Mouse (Mus musculus): ENCODE measurements around the gene P2ry6. TPM values are rescaled to one million over a fixed set of nuclear protein-coding genes. Genes with fewer than 3 reads are reported as not detected.

P2ry6 gene
- total RNA-seq, 2 experiments from 2014 or later = 3.3 to 3.8 TPM

GRCm38 (mm10) chr7:100950031-100950430, 24.4 kb downstream of the P2ry6 start:
- DNase-seq (ENCODE audit: low spot score in 2 of 2) = no peak
- intact Hi-C loops (cut with DNase I) = no loop called here

DNA sequence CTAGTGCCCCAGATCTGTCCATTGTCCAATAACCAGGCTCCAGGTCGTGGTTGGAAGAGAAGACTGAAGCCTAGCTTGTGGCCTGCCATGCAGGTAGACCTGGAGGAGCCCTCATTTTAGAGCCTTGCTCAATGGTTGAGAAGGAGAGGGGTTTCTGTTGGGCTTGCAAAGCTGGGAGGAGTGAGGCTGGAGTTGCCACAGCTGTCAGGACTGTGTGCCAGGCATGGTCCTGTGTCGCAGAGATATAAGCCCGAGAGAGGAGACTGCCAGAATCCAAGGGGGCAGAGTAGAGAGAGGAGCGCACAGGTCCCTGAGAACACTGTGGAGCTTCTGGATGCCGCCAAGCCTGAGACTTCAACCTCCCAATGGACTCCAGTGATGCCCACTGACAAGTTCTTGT, 29.7 kb downstream of the P2ry6 start:
- DNase-seq (ENCODE audit: low spot score in 2 of 2) = no peak
- intact Hi-C loops (cut with DNase I) = loop anchor here (2.0 kb wide), 1 partner anchor 106 kb away; no protein-coding TSS in a partner anchor

DNA sequence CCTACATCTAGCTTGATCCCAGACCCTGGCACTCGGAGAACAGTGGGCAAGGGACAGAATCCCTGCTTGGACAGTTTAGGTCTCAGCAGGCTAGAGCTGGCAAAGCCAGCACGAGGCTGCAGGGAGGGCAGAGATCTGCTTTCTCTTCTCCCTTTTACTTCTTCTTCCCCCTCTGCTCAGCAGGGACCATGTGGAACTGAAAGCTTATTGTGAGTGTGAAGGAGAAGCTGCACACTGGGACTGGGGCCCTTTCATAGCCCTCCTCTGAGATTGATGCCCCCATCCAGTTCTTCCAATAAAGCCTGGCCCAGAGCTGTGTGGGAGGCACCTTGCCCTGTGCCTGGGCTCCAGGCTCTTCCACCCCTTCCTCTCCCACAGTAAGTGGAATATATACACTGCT, 30.1 kb downstream of the P2ry6 start:
- no peak for DNase-seq (ENCODE audit: low spot score in 2 of 2)
- intact Hi-C loops (cut with DNase I) = loop anchor here (2.0 kb wide), 1 partner anchor 106 kb away; no protein-coding TSS in a partner anchor

DNA sequence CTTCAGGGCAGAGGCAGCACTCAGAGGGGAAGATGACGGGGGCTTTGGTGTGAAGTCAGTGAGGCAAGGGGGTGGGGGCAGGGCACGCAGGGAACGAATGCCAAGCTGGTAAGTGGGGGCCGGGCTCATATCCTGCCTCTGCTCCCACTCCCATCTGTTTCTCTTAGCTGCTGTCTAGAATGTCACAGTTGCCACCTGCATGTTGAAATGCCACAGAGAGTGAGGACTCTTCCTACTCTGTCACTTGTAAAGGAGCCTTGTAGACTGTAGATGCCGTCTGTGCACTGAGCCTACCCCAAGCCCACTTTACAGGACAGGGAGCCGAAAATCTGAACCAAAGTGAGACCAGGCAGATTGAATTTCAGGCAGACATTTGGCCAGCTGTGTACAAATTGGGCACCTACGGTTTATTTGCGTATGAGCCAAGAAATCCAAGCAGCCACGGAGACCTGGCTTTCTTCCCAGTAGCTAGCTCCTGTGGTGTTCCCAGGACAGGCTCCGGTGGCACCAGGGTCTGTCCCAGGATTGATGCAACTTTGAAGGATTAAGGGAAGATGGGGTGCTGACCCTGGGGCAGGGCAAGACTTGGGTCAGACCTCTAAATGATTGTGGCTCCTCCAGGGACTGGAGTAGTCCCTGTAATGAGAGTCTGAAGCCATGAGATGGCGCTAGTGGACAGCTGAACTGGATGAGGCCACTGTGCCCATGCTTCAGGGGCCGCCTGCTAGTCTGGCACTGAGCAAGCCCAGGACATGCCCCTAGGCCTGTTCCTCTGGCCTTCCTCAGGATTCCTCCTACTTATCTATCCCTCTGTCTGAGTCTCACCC, 31.4 kb downstream of the P2ry6 start:
- peak in 1 of 2 experiments; percentile 49 for DNase-seq (ENCODE audit: low spot score in 2 of 2)
- intact Hi-C loops (cut with DNase I) = no loop called here

DNA sequence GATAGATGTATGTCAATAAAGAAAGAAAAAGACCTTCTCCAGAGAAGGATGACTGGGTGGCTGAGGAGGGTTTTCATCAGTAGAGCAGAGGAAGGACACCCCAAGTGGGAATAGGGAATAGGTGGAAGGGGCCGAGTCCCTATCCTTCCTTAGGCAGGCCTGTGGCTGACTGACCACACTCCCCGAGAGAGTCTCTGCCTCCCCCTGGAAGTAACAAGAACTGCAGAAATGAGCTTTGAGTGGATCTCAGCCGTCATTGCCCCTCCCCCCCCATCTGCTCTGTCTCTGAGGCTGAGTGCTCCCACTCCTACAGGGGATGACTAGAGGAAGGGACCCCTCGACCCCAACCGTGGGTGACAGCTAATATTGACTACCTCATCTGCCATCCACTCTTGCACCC, 33.3 kb downstream of the P2ry6 start:
- DNase-seq (ENCODE audit: low spot score in 2 of 2) = no peak
- intact Hi-C loops (cut with DNase I) = no loop called here

DNA sequence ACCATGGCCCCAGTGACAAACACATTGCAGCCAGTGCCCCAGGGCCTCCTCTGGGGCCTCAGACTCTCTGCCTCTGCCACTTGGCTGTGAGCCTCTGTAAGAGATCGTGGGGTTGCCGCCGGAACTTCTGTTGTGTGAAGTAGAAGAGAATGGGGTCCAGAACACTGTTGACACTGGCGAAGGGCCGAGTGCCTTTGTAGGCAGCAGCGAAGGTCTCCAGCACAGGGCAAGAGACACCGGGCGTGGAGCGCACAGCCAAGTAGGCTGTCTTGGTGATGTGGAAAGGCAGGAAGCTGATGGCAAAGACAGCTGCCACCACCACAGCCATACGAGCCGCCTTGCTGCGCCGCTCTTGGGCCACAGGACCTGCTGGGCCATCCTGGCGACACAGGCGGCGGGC, 36.3 kb downstream of the P2ry6 start:
- intact Hi-C loops (cut with DNase I) = no loop called here

DNA sequence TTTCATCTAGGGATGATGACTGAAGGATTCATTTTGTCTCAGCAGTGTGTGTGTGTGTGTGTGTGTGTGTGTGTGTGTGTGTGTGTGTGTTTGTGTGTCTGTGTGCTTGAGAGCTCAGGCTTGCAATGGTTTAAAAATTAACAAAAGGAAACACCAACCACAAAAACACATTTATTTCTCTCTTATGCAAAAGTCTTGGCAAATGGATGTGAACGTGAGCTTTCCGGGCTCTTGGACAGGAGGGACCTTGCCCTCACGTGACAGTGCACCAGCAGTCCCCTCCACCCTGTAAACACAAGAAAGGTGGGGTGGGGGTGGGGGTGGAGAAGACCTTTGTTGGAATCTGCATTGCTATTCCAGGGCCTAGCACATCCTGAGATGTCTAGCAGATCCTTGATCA, 37.0 kb downstream of the P2ry6 start:
- intact Hi-C loops (cut with DNase I) = no loop called here
- DNase-seq (ENCODE audit: low spot score in 2 of 2) = no peak

More for the DNA sequence above, 36.3 kb downstream of the P2ry6 start:
- no peak for DNase-seq (ENCODE audit: low spot score in 2 of 2)

DNA sequence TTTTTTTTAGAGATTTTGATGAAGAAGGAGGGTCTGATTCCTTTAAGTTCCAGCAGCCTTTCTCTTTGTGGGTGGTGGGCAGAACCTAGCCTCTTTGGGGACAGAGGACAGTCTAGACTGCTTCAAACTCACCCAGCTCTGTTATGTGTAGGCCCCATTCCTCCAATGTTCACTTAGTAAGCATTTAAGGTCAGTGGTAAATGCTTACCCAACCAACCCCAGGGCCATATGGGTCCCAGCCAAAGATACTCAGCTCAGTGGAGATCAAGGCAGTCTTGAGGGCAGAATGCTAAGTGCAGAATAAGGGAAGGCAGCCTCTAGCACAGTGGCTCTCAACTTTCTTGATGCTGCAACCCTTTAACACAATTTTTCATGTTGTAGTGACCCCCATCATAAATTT, 40.9 kb downstream of the P2ry6 start:
- no peak for DNase-seq (ENCODE audit: low spot score in 2 of 2)
- intact Hi-C loops (cut with DNase I) = no loop called here

DNA sequence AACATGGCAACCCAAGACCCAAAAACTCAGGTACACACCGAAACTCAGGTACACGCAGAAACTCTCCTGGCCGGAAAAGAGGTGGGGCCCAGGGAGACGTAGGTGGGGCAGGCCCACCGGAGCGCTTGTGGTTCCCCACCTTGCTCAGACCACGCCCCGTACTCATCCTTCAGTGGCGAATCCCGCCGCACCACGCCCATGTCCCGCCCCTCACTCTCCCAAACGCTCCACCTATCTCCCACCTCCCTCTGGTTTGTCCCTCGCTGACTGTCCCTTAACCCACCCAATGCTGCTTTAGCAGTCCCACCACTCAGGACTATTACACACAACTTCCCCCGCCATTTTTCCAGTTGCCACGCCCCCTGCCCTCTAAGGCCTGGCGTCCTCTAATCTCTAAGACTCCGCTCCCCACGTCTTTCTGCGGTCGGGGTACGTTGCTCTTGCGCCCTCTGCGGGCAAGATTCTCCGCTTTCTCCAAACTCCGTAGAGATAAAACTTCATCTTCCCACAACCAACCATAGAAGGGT, 41.9 kb downstream of the P2ry6 start:
- peak; percentile 58 to 72 for DNase-seq (ENCODE audit: low spot score in 2 of 2)
- intact Hi-C loops (cut with DNase I) = loop anchor here (1.0 kb wide), 1 partner anchor 25 kb away; no protein-coding TSS in a partner anchor

- intact Hi-C loops (cut with DNase I) = loop anchor here (1.0 kb wide), 1 partner anchor 25 kb away; no protein-coding TSS in a partner anchor
Measured at GRCm38 (mm10) chr7:100931926-100932480, 42.4 kb downstream of the P2ry6 start, which contains the start of gene Arhgef17. Gene Arhgef17, minus strand, starts transcription at chr7:100932107.

GRCm38 (mm10) chr7:100931316-100931925, 43.0 kb downstream of the P2ry6 start:
- DNase-seq (ENCODE audit: low spot score in 2 of 2) = no peak
- intact Hi-C loops (cut with DNase I) = no loop called here

More at GRCm38 (mm10) chr7:100931926-100932480, 42.4 kb downstream of the P2ry6 start, which contains the start of gene Arhgef17:
- DNase-seq (ENCODE audit: low spot score in 2 of 2) = no peak

- intact Hi-C loops (cut with DNase I) = no loop called here
- no peak for DNase-seq (ENCODE audit: low spot score in 2 of 2)
Measured at GRCm38 (mm10) chr7:100930619-100931315, 43.7 kb downstream of the P2ry6 start.

DNA sequence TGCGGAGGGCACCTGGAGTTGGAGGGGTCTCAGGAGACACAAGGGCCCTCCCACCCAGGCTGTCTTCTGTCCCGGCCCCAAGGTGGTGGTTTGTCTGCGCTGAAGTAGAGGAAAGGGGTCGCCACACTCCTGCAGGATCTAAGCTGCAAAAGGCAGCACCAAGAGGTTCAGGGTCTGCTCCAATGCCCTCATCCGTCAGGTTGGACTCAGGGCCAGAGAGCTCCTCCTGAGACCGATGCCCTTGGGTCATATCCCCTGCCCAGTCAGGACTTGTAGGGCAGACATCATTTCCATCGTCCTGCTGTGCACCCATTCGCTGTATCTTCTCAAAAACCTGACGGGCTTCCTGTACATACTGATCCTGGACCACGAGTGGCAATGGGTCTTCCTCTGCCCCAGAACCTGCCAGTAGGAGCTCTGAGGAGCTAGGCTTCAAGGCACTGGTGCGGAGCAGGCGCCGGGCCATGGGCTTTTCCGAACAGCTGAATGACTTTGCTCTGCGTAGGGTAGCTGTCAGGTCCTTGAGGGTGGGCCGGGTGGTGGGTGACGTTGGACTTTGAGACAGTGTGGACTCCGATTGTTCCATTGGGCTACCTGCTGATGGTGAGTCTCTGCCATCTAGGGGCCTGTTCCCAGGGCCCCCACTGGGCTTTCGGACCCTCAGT, 44.7 kb downstream of the P2ry6 start:
- intact Hi-C loops (cut with DNase I) = no loop called here
- no peak for DNase-seq (ENCODE audit: low spot score in 2 of 2)

DNA sequence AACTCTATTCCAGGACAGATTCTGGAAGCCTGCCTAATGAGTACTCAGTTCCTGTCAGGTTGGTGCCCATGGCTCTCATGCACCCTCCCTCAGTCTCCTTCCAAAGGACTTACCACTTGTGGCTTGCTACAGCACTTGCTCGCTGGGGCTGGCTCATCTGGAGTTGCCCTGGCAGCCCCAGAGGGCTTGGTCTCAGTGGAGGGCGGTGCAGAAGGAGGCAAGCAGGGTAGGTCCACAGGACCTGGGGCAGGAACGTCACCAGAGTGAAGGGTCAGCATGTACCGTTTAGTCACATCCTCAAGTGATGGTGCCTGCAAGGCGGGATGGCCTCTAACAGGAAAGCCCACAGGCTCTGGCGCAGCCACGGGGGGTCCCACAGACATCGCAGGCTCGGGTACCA, 46.0 kb downstream of the P2ry6 start:
- DNase-seq (ENCODE audit: low spot score in 2 of 2) = no peak
- intact Hi-C loops (cut with DNase I) = no loop called here

- no peak for DNase-seq (ENCODE audit: low spot score in 2 of 2)
- intact Hi-C loops (cut with DNase I) = no loop called here
Measured at GRCm38 (mm10) chr7:100927287-100928000, 47.0 kb downstream of the P2ry6 start.

DNA sequence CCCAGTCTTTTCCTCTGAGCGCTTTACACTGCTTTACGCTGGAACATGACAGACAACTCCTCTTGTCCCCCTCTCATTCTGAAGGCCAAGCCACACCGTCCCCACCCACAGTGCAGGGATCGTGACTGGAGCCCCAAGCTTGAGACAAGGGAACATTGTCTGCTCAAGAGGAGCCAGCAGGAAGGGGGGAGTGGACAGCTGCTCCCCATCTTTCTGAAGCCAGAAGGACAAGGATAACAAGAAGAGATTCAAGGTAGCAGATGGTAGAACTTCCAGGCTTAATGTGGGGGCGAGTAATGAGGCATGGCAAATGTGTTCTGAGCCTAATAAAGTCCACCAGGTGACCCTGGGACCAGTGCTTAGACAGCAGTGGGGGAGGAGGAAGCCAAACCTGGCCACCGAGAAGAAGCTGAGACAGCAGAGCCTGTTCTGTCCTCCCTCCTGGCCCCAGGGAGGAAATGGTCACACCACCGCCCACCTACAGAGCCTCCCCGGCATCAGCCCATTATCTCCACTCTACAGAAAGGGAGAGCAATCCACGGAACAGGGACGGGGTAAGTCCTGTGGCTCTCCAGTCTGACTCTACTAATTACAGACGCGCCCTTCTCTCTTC, 48.0 kb downstream of the P2ry6 start:
- intact Hi-C loops (cut with DNase I) = no loop called here
- DNase-seq (ENCODE audit: low spot score in 2 of 2) = peak in 1 of 2 experiments; percentile 62

- DNase-seq (ENCODE audit: low spot score in 2 of 2) = no peak
- intact Hi-C loops (cut with DNase I) = no loop called here
Measured at GRCm38 (mm10) chr7:100924674-100925445, 49.6 kb downstream of the P2ry6 start.

Measured in left cerebral cortex, postnatal 36 days (tissue).